Mouse (Mus musculus) telencephalon, adult 2 months (tissue): Measurements from ENCODE around the gene Gm18336.
A peak's percentile ranks its signal among the peaks of the same experiment; 100 is the strongest.
"Not testable (repeated sequence)": the region's sequence is repeated elsewhere in the genome, so short reads cannot be mapped to it uniquely, and the experiment has no call there.

Experiments used
- DNase-seq: peaks from one replicate; pipeline ENCODE4 v3.0.0-alpha.2; 2011; ENCODE audit warnings: low read depth, low spot score

Gm18336 gene

DNA sequence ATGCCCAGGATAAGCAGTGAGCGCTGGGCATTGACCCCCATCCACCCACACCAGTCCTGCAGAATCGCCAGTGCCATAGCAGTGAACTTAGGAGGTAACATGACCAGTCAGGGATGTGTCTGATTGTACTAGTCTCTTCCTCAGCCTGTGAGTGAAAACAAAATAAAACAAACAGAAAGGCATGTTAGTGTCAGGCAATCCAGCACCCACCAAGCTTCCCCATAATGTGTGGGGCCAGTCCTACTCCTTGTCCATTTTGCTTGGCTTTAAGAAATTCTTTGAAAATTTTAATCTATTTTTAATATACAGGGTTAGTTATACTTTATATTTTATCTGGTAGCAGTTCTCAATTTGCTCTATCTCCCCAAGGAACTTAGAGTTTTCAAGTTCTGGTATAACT, at the start of gene Gm18336:
Gm18336 (minus strand) TSS at position 101 of the 400 bp plus-strand sequence.
- DNase-seq: not testable (repeated sequence)

DNA sequence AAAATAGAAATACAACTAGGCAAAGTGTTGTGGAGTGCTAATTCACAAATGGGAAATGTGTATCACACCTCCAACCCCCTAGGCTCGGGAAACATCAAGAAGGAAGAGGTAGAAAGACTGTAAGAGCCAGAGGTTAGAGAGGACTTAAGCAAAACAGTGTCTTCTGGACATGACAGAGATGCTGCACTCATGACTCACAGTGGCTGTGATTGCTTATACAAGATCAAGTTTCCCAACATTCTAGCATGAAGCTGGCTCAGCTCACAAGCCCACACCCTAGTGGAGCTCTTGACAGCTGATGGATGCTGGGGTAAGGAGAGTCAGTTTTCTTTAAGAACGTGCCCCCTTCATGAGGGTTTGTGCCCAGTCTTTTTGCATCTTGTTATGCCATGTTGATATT, 42.9 kb upstream of the Gm18336 start:
- DNase-seq: no peak

DNA sequence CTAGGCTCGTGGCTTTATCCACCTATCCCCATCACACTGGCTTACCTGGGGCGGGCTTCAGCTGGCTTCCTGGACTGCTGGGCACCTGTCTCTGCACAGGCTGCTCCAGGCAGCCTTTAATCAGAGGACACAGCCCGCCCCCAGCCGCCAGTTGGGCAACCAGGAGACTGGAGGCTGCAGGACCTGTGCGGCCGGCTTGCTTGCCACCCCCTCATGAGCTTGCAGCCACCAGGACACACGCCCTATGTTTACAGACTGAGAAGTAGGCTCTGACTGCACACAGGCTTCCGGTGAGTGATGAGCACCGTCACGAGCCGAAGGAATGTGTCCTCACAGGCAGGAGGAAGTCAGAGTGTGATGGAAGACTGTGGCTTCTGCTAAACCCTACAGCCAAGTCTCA, 36.7 kb upstream of the Gm18336 start, which contains the start of gene Trex2:
Trex2 (minus strand) TSS at position 93 of the 400 bp plus-strand sequence.
- no peak for DNase-seq

DNA sequence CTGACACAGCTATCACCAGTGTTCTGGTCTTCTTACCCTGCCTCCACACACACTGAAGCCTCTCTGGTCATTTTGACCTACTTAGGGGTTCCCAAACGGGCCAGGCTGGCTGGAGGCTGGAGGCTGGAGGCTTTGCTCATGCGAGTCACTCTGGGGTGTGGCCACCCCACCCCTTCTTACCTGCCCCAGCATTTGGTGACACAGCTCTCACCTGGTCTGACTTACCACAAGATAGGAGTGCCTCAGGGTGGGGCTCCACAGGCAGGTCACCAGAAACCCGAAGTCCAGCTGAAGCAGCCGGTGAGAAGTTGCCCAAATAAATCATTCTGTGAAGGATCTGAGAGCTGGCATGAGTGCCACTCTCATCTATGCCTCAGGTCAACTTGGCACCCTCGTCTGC, 34.3 kb upstream of the Gm18336 start:
- DNase-seq: no peak

DNA sequence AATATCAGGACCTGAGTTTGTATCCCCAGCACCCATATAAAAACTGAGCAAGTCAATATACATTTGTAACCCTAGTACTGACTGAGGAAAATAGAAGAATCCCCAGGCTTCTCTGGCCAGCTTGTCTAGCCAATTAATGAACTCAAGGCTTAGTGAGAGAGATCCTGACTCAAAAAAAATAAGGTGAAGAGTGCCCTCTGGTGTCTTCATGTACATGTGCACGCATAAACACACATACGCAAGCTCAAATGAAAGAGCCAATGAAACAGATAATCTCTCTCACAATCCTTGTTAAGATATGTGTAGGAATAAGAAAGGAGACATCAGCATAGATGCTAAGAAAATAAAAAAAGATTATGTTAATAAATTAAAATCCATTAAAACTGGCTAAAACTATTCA, 31.5 kb upstream of the Gm18336 start:
- DNase-seq: no peak

DNA sequence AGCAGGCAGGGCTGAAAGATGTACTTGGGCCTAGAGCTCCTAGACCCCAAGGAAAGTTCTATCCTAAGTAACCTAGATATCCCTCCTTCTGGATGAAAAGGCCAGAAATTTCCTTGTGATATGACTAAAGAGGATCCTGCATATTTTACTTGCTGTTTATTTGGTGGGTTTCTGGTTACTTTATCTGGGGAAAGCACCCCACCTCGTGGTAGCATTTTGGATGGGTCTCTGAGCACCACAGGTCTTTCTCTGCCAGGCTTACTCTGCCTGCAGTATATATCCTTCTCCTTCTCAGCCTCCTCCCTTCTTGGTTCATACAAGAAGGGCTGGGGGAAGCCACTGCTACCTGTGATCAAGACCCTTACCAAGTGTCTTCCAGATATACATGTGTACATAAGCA, 14.2 kb upstream of the Gm18336 start:
- no peak for DNase-seq

DNA sequence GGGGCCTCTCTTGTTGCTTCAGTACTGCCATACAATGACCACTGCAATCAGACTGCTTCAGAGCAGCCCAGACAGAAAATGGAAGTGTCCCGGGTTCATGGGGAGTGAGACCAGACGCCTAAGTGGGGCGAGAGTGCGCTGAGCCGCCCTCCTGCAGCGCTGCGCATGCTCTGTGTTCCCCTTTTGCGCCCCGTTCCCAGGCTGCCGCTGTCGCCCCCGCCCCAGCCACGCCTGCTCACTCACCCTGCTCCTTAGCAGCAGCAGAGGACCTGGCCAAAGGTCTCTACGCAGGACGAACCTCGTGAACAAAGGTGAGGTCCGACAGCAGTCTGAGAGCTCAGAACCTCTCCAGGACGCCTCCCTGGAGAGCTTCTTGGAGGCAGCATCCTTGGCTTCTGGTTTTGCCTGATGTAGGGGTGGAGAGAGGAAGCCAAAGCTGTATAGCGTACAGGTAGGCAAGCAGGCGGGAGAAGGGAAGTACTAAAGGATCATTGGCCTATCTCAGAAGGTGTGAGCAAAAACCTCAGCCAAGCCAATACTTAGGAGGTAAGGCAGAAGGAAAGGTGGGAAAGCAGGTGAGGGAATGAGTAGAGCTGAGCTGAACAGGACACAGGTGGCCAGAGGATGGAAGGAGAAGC, 12.5 kb upstream of the Gm18336 start, which contains the start of gene Zfp92:
Zfp92 (plus strand) TSS at position 217 of the 638 bp plus-strand sequence.
- DNase-seq: no peak

DNA sequence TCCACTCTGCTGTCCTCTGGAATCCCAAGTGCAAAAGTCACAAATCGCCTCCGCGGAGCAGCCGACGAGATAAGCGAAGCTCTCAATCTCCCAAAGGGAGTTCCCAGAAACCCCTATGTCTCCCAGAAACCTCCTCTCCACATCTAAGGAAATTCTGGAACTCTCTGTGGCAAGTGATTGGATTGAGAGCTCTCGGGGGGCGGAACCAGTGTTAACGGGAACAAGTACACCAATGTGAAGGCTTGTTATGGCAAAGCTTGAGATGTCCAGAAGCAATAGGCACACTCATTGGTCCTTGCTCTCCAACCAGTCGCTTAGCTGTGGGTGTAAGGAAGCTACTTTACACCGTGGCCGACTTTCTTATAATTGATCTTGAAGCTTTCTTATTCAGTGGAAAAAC, 3.1 kb upstream of the Gm18336 start:
- no peak for DNase-seq

DNA sequence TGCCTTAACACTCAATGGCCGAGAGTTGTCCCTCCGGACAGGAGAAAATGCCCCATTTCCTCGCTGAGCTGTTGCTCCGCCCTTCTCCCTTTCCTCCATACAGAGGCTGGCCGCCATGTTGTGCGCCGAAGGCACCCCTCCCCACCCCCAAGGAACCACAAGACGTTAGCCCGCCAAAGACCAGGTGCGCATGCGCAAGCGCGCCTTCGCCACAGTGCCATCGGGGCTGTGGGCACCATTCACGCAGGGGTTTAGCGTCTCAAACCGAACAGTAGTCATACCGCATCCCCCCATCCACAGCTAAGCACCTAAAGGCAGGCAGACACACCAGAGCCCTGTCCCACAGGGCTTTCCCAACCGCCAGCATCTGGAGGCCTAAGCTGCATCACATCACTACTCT, 2.4 kb upstream of the Gm18336 start:
- no peak for DNase-seq

DNA sequence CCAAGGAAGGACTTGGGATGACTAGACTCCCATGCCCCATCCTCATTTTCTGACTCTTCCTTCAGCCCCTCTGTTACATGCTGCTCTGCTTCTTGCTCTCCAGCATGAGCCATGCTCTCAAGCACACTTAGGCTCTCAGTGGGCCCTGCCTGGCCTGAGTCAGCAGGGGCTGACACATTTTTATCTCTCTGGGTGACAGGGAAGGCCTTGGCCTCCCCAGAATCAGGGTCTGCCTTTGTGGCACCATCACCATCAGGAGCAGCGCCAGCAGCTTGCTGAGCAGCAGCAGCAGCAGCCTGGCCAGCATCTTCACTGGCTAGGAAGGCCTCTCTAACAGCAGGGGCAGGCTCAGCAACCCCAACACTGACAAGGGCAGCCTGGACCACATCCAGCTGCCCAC, 2.1 kb downstream of the Gm18336 start:
- no peak for DNase-seq

DNA sequence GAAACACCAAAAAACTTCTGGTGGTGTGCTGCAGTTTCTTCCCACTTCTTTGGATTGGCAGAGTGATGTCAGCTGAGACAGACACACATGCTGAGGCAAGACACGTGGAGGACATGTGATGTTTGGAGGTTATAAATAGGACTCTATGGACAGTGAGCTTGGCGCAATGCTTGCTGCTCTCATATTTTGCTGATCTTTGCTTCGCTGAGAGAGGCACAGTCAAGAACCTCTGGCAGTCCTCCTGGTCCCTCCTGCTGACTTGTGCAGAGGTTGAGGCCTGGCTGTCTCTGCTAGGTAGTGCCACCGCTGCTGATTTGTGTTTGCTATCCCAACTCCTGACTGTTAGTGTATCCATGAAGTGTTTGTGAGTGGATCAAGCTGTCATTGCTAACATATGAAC, 7.1 kb downstream of the Gm18336 start:
- no peak for DNase-seq

DNA sequence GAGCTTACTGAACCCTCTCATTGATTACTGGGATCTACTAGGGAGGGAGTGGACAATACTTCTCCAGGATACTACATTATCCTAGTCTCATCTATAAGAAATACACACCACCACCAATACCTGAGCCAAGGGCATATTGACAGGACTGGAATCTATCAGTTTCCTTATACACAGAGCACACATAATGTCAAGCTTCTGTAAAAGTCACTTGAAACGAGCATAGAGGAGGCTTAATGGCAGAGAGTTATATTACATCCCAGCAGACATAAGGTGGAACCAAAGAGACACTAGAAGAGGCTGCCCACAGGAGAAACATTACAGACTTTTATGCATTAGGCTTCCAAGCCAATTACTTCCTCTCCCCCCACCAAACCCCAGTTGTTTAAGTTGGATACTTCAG, 13.6 kb downstream of the Gm18336 start:
- no peak for DNase-seq

DNA sequence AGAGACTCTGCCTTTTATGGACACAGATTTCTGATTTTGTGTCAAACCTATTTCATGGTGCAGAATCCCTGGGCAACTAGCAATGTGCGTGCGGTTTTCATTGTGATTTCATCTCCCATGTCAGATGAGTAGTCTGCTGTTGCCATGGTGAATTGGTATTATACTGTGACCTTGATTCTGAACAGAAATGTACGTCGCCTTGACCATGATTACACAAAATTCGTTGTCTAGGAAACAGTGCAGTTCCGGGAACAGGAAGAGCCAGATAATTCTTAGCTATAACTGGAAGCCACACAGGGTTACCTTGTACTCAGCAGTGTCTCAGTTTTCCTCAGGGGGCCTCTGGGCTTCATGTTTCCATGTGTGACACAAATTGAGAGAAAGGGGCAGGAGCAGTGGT, 14.1 kb downstream of the Gm18336 start:
- peak; percentile 11 for DNase-seq

DNA sequence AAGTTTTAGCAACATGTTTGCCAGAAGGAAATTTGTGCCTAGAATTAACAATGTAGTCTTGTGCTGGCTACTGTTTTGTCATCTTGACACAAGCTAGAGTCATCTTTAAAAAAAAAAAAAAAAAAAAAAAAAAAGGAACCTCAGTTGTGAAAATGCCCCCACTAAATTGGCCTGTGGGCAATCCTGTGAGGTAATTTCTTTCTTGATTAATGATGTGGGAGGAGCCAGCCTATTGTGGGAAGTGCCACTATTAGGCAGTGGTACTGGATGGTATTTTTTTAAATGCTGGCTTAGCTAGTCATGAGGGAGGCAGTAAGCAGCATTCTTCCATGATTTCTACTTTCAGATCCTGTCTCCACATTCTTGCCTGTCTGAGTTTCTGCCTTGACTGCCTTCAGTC, 35.2 kb downstream of the Gm18336 start:
- DNase-seq: no peak

DNA sequence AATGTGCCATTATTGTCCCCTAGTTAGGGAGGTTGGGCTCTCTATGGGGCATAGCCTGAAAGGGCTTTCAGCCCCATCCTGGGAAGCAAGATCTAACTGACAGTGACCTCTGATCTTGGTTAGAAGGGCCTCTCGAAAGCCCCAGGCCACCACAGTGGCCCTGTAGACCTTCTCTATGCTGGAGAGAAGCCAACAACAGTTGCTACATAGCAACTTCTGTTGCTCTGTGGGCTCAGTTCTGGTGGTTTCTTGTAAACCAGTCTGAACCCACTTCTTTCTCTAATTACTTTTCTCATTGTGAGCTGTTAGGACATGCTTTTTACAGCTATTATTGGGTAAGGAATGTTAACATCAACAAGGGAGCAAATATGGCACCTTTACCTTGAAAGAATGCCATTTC, 41.8 kb downstream of the Gm18336 start:
- no peak for DNase-seq

DNA sequence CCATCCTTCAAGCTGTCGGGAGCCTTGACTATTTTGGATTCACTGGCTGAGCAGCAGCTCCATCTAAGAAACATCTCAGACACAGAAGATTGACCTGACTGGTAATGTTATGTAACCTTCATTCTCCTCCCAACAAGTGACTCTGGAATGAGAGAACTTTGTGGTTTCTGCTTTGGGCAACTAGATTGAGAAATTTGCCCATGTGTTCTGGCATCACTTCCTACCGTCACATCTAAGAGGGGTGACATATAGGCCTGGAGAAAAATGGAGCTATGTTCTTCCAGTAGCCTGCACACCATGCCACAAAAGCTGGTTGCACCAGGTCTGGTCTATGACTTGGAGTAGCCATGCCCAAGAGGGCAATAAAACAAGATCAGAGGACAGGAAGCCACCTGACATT, 42.4 kb downstream of the Gm18336 start:
- DNase-seq: no peak
